ENCODE assay signal across 19 mouse cellular contexts in genomic region chr14:55477421-55477820, GRCm38 (mm10). TPM values are rescaled to one million over a fixed set of nuclear protein-coding genes. Genes with fewer than 3 reads are reported as not detected.
"Had no signal": no experiment of that assay in that cellular context is flagged by ENCODE, and none has a peak within 500 bp of the region (broad histone marks: within the 10 kb centered on the region; RNA-seq: fewer than 3 reads in every experiment).

No protein-coding gene starts in this region.

- H3K4me1 ChIP-seq: midbrain, embryonic 15.5 days had no signal

- H3K4me2 ChIP-seq: limb, embryonic 15.5 days; midbrain, embryonic 15.5 days had no signal

- H3K4me3 ChIP-seq: midbrain, embryonic 12.5 days; midbrain, embryonic 15.5 days had no signal

- ATAC-seq: intestine, postnatal 0 days; midbrain, embryonic 15.5 days had no signal

- H3K27me3 ChIP-seq: limb, embryonic 12.5 days; limb, embryonic 15.5 days; midbrain, embryonic 12.5 days; midbrain, embryonic 15.5 days had no signal

- DNase-seq: kidney, adult 2 months; left cerebral cortex, postnatal 4 days; lung, adult 2 months; lung, postnatal 14 days; thymus, adult 18-20 months; thymus, postnatal 14 days had no signal

- H3K9me3 ChIP-seq: limb, embryonic 12.5 days; limb, embryonic 15.5 days; midbrain, embryonic 12.5 days; midbrain, embryonic 15.5 days had no signal

- H3K36me3 ChIP-seq: limb, embryonic 12.5 days; midbrain, embryonic 12.5 days; midbrain, embryonic 15.5 days had no signal

- H3K27ac ChIP-seq: kidney, postnatal 0 days; limb, embryonic 12.5 days; midbrain, embryonic 12.5 days; midbrain, embryonic 15.5 days had no signal

- H3K9ac ChIP-seq: limb, embryonic 12.5 days; limb, embryonic 15.5 days; midbrain, embryonic 12.5 days; midbrain, embryonic 15.5 days had no signal

RNA-seq across cellular contexts. Expression of gene Cpne6, which starts 32.8 kb away (rescaled TPM):
- polyA plus RNA-seq: small intestine, adult 2 months; spleen, adult 2 months had no signal

RNA-seq across cellular contexts. Expression of gene Nrl, which starts 47.4 kb away (rescaled TPM):
- polyA plus RNA-seq: intestine, embryonic 14.5 days; intestine, postnatal 0 days; kidney, adult 2 months; kidney, embryonic 14.5 days; kidney, postnatal 0 days; limb, embryonic 12.5 days; limb, embryonic 15.5 days; lung, adult 2 months; lung, embryonic 16.5 days; midbrain, embryonic 12.5 days; neural tube, embryonic 11.5 days; small intestine, adult 2 months; stomach, embryonic 16.5 days had no signal
